Mouse (Mus musculus) urinary bladder, postnatal 25 days (tissue): ENCODE measurements around the gene Gm4553.
"Not testable (repeated sequence)": the region's sequence is repeated elsewhere in the genome, so short reads cannot be mapped to it uniquely, and the experiment has no call there.

ENCODE experiments used
- DNase-seq: peaks from one replicate; pipeline ENCODE4 v3.0.0; 2022; ENCODE audit warnings: low spot score

Gm4553 gene

GRCm38 (mm10) chr7:142165639-142166038 is at the start of gene Gm4553:
TSS of gene Gm4553 (minus strand) at chr7:142165739.
- not testable (repeated sequence) for DNase-seq

DNA sequence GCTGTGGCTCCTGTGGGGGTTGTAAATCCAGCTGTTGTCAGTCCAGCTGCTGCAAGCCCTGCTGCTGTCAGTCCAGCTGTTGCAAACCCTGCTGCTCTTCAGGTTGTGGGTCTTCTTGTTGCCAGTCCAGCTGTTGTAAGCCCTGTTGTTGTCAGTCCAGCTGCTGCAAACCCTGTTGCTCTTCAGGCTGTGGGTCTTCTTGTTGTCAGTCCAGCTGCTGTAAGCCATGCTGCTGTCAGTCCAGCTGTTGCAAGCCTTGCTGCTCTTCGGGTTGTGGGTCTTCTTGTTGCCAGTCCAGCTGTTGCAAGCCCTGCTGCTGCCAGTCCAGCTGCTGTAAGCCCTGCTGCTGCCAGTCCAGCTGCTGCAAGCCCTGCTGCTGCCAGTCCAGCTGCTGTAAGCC is 46.6 kb upstream of the Gm4553 start:
- DNase-seq: not testable (repeated sequence)

DNA sequence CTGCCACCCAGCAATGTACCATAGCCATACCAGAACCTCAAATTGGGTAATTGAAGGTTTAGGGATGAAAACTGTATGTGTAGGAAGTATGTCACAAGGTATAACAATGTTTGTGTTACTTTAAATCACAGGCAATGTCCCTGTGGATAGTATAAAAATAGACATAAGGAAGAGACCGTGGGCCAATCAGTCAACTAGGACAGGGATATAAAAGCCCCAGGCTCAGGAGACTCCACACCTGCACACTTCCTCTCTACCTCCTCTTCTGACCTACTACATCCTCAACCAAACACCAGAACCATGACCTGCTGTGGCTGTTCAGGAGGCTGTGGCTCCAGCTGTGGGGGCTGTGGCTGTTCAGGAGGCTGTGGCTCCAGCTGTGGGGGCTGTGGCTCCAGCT is 46.0 kb upstream of the Gm4553 start, which contains the start of gene Gm7579:
Gene Gm7579 (plus strand): TSS at position 301 of the 400 bp plus-strand sequence.
- DNase-seq: no peak

GRCm38 (mm10) chr7:142206891-142207290 is 41.4 kb upstream of the Gm4553 start:
- not testable (repeated sequence) for DNase-seq

- DNase-seq: no peak
Measured at GRCm38 (mm10) chr7:142205488-142205887, 39.9 kb upstream of the Gm4553 start.

DNA sequence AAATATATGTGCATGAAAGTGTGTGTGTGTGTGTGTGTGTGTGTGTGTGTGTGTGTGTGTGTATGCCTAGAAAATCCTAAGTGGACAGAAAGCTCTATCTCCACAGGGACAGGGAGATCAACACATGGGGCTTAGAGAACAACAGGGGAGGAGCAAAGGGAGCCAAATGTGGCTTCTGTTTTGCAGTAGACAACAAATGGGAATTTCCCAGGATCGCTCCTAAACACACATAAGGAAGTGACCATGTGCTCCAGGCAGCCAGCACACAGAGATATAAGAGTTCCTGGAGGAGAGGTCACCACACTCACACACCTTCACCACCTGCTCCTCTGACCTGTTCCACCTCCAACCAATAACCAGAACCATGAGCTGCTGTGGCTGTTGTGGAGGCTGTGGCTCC is 35.5 kb upstream of the Gm4553 start, which contains the start of gene Krtap5-3:
Gene Krtap5-3 (plus strand): TSS at position 301 of the 400 bp plus-strand sequence.
- DNase-seq: no peak

DNA sequence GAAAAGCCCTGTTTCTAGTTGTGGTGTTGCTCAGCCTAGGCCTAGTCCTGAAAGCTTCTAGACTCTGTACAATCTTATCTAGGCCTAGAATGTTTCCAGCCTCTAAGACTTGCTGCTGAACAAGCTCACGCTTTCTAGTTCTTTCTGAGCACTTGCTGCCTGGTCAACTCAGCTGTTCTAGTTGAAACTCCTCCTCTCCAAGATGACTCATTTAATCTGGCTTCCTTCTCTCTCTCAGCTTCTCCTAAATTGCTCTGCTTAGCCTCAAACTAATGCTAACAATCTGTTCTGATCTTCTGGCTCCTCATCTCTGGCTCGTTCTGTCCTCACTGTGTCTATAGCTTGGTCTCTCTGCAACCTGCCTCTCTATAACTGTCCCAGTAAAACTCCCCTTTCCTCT is 33.2 kb upstream of the Gm4553 start:
- DNase-seq: no peak

DNA sequence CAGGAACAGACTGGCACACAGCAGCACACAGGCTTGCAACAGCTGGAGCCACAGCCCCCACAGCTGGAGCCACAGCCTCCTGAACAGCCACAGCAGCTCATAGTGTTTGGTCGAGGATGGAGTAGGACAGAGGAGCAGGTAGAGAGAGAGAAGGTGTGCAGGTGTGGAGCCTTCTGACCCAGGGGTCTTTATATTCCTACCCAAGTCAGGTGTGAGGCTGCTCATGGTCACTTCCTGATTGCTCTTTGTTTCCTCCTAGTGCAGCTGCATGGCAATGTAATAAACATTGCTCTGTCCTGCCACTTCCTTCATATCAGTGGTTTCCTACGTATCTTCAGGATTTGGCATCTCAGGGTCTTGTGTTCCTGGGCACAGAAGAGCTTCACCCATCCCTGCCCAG is 24.8 kb upstream of the Gm4553 start, which contains the start of gene Gm10153:
Gene Gm10153 (minus strand): TSS at position 101 of the 400 bp plus-strand sequence.
- DNase-seq: no peak

- DNase-seq: no peak
Measured at GRCm38 (mm10) chr7:142188156-142188555, 22.6 kb upstream of the Gm4553 start.

GRCm38 (mm10) chr7:142181021-142181420 is 15.5 kb upstream of the Gm4553 start:
- no peak for DNase-seq

DNA sequence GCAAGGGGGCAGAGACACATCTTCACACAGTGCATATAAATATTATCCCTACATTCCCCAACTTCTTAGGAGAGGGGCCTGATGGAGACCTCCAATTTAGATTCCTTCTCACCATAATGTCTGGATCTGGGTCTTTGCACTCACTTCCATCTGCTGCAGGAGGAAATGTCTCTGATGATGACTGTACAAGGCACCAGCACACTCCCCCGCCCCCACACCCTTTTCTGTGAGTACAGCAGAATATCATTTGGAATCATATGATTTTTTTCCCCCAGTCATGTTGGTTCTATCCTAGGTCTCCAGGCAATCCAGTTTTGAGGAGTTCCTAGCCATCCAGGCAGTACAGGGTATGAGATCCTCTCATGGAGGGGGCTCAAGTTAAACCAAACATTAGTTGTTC is 13.1 kb upstream of the Gm4553 start:
- DNase-seq: no peak

DNA sequence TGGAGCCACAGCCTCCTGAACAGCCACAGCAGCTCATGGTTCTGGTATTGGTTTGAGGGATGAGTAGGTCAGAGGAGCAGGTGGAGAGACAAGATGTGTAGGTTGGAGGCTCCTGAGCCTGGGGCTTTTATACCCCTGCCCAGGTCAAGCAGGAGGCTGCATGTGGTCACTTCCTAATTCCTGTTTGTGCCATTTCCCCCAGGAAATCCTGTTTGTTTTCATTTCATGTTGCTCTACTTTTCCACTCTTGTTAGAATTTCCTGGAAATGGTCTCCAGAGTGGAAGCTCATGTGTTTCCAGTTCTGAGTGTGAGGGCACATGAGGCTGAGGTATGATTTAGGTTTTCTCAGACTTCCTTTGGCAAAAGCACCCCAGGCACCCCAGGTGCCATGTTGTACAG is 10.4 kb upstream of the Gm4553 start, which contains the start of gene Krtap5-2:
Gene Krtap5-2 (minus strand): TSS at position 101 of the 400 bp plus-strand sequence.
- DNase-seq: not testable (repeated sequence)

DNA sequence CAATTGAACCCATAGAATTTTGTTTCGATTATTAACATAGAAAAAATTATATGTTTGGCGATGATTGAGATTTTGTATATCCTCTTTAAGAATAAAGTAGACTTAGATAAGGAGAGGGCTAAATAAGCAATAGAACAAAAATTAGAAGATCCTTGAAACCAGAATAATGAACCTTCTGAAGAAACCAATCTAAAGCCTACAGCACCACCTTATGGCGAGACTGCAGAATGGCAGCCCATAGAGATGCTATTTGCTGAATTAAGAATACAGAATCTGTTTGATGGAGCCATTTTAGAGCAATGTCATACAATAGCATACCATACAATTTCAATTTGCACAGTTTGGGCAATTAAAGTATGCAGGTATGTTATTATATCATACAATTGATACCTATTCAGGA is 4.3 kb upstream of the Gm4553 start:
- no peak for DNase-seq

- no peak for DNase-seq
Measured at GRCm38 (mm10) chr7:142159366-142159765, 6.2 kb downstream of the Gm4553 start.

GRCm38 (mm10) chr7:142157013-142157412 is 8.5 kb downstream of the Gm4553 start, which contains the start of gene Gm29735:
TSS of gene Gm29735 (minus strand) at chr7:142157113.
- DNase-seq: not testable (repeated sequence)

DNA sequence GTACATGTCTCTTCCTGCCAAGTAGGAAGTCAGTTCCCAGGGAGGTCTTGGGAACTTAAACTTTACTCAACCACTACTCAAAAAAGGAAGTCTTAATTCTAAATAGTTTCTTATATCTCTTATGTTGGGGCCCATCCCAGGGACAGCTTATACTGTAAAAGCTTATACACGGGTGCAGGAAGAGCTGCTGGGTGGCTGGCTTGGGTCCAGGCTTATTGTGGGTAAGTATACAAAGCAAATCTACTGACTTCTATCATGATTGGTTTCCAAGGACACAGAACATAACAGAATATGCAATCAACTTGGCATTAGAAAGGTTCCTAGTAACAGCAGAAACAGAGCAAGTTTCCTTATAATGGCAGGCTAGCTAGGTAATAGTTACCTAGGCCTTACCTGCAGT is 10.2 kb downstream of the Gm4553 start:
- no peak for DNase-seq

DNA sequence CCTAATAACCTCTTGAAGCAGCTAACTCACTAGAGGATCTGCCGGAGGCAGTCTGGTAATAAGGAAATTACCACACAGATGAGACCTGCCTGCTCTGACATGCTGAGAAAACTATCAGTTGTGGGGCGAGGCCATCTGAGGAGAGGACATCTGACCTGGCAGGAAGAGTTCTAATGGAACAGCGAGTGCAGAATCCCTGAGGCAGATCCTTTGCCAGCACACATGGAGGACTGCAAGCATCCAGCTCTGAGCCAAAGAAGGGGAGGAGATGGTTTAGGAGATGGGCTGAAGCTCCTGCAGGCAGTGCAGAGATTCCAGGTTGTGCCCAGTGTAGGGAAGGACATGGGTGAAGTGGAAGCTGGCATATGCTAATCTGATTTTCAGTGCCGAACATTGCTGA is 13.3 kb downstream of the Gm4553 start:
- DNase-seq: no peak

DNA sequence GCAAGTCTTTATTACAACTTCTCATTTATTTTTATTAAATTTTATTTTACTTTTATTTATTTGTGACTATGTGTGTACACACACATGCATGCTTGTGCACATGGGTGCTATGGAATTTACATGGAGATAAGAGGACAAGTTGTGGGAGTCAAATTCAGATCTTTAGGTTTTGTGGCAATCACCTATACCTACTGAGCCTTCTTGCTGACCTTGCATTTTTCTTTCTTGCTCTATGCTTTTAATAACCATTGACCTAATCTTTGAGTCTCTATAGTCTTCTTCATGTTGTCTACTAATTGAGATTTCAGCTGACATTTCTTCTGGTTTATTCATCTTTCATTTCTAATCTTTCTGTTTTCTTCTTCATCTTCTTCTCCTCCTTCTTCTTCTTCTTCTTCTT is 16.9 kb downstream of the Gm4553 start:
- no peak for DNase-seq

GRCm38 (mm10) chr7:142146033-142146432 is 19.5 kb downstream of the Gm4553 start:
- peak; percentile 43 for DNase-seq

- no peak for DNase-seq
Measured at GRCm38 (mm10) chr7:142145413-142145940, 20.1 kb downstream of the Gm4553 start.

DNA sequence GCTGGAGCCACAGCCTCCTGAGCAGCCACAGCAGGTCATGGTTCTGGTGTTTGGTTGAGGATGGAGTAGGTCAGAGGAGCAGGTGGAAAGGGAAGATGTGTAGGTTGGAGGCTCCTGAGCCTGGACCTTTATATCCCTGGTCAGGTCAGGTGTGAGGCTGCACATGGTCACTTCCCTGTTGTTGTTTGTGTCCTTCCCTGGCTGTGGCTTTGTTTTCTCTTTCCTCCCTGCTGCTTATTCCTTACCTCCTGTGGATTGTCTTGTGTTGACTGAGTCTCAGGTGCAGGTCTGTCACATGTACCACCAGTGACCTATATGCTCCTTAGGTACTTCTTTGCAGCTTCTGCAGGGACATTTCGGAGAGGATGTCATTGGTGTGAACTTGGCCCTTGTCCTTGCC is 21.0 kb downstream of the Gm4553 start, which contains the start of gene Gm45337:
Gene Gm45337 (minus strand): TSS at position 101 of the 400 bp plus-strand sequence.
- no peak for DNase-seq

GRCm38 (mm10) chr7:142143506-142144010 is 22.0 kb downstream of the Gm4553 start:
- not testable (repeated sequence) for DNase-seq

GRCm38 (mm10) chr7:142140696-142141095 is 24.8 kb downstream of the Gm4553 start:
- DNase-seq: no peak

DNA sequence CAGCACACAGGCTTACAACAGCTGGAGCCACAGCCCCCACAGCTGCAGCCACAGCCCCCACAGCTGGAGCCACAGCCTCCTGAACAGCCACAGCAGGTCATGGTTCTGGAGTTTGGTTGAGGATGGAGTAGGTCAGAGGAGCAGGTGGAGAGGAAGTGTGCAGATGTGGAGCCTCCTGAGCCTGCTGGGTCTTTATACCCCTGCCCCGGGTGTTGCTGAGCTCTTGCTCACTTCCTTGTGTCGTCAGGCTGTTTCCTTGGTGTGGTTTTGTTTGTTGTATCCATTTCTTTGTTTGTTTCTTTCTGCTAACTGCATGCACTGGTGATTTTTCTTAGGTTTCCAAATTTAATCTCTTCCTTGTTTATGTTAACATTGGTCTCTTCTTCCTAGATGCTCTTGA is 29.6 kb downstream of the Gm4553 start, which contains the start of gene Gm39115:
Gene Gm39115 (minus strand): TSS at position 101 of the 400 bp plus-strand sequence.
- DNase-seq: not testable (repeated sequence)
